Mouse (Mus musculus): Measurements from ENCODE around the gene Elk3.

Gene Elk3

GRCm38 (mm10) chr10:93294547-93295219 is 16.3 kb downstream of the Elk3 start:
- DNase-seq (ENCODE audit: low spot score in 2 of 2): no peak

- DNase-seq (ENCODE audit: low spot score in 2 of 2): no peak
Observed at GRCm38 (mm10) chr10:93293621-93294020, 17.3 kb downstream of the Elk3 start.

- DNase-seq (ENCODE audit: low spot score in 2 of 2): peak; percentile 45 to 84
Observed at GRCm38 (mm10) chr10:93291843-93292242, 19.1 kb downstream of the Elk3 start.

GRCm38 (mm10) chr10:93291352-93291751 is 19.6 kb downstream of the Elk3 start:
- DNase-seq (ENCODE audit: low spot score in 2 of 2): no peak

- no peak for DNase-seq (ENCODE audit: low spot score in 2 of 2)
Observed at GRCm38 (mm10) chr10:93289404-93289803, 21.5 kb downstream of the Elk3 start.

- no peak for DNase-seq (ENCODE audit: low spot score in 2 of 2)
Observed at GRCm38 (mm10) chr10:93288336-93288735, 22.6 kb downstream of the Elk3 start.

- DNase-seq (ENCODE audit: low spot score in 2 of 2): no peak
Observed at GRCm38 (mm10) chr10:93287551-93288145, 23.3 kb downstream of the Elk3 start.

GRCm38 (mm10) chr10:93285489-93285888 is 25.4 kb downstream of the Elk3 start:
- no peak for DNase-seq (ENCODE audit: low spot score in 2 of 2)

GRCm38 (mm10) chr10:93283258-93283657 is 27.7 kb downstream of the Elk3 start:
- DNase-seq (ENCODE audit: low spot score in 2 of 2): peak in 1 of 2 experiments; percentile 55

GRCm38 (mm10) chr10:93282526-93282964 is 28.4 kb downstream of the Elk3 start:
- DNase-seq (ENCODE audit: low spot score in 2 of 2): no peak

- DNase-seq (ENCODE audit: low spot score in 2 of 2): no peak
Observed at GRCm38 (mm10) chr10:93281092-93281491, 29.8 kb downstream of the Elk3 start.

- no peak for DNase-seq (ENCODE audit: low spot score in 2 of 2)
Observed at GRCm38 (mm10) chr10:93280586-93280985, 30.3 kb downstream of the Elk3 start.

GRCm38 (mm10) chr10:93279062-93279461 is 31.9 kb downstream of the Elk3 start:
- DNase-seq (ENCODE audit: low spot score in 2 of 2): no peak

GRCm38 (mm10) chr10:93278361-93278760 is 32.6 kb downstream of the Elk3 start:
- DNase-seq (ENCODE audit: low spot score in 2 of 2): no peak

- no peak for DNase-seq (ENCODE audit: low spot score in 2 of 2)
Observed at GRCm38 (mm10) chr10:93276857-93277256, 34.1 kb downstream of the Elk3 start.

- DNase-seq (ENCODE audit: low spot score in 2 of 2): no peak
Observed at GRCm38 (mm10) chr10:93276349-93276763, 34.6 kb downstream of the Elk3 start.

GRCm38 (mm10) chr10:93275212-93276136 is 35.5 kb downstream of the Elk3 start:
- DNase-seq (ENCODE audit: low spot score in 2 of 2): no peak

GRCm38 (mm10) chr10:93274277-93274696 is 36.6 kb downstream of the Elk3 start:
- DNase-seq (ENCODE audit: low spot score in 2 of 2): peak in 1 of 2 experiments; percentile 41

- peak in 1 of 2 experiments; percentile 36 for DNase-seq (ENCODE audit: low spot score in 2 of 2)
Observed at GRCm38 (mm10) chr10:93272986-93273982, 37.7 kb downstream of the Elk3 start.

GRCm38 (mm10) chr10:93271831-93272230 is 39.1 kb downstream of the Elk3 start:
- DNase-seq (ENCODE audit: low spot score in 2 of 2): no peak

- DNase-seq (ENCODE audit: low spot score in 2 of 2): no peak
Observed at GRCm38 (mm10) chr10:93270889-93271460, 40.0 kb downstream of the Elk3 start.

All from spleen, postnatal 10 days (tissue).